Mouse (Mus musculus): ENCODE measurements around the gene Bmx.

The Bmx gene

DNA sequence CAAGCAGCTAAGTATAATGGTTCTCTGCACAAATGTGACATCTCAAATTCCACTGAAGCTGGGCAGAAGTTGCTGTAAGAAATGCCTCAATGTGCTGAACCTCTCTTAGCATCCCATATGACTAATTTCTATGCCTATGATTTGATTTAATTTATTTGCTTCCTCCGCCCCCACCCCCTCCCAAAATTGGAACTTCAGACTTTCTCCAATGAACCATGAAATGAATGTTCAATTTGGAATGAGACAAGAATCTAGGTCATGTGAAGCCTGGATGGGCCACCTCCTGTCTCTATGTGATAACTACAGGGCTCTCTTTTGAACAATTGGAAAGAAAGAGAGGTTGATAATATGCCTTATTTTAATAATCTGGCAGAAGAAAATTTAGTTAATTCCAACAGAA lies 82.7 kb downstream of the Bmx start:
- no peak for DNase-seq (ENCODE audit: low spot score)

GRCm38 (mm10) chrX:164173880-164174279 lies 84.1 kb downstream of the Bmx start:
- no peak for DNase-seq (ENCODE audit: low spot score)

DNA sequence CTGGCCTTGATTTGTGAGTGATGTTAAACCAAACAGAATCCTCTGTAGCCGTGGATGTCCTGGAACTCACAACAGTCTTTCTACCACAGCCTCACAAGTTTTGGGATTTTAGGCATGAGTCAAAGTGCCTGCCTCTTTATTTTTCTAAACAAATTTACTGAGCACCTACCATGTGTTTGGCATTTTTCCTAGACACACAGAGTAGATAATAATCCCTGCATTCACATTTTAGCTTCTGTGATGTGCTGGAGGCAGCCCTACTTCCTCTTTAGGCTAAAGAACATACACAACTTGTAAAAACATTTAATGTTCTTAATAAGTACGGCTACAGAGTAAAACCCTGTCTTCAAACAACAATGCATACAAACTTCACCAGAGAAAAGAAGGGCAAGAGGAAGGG lies 87.0 kb downstream of the Bmx start:
- no peak for DNase-seq (ENCODE audit: low spot score)

GRCm38 (mm10) chrX:164164681-164165080 lies 93.3 kb downstream of the Bmx start:
- DNase-seq (ENCODE audit: low spot score) = no peak

DNA sequence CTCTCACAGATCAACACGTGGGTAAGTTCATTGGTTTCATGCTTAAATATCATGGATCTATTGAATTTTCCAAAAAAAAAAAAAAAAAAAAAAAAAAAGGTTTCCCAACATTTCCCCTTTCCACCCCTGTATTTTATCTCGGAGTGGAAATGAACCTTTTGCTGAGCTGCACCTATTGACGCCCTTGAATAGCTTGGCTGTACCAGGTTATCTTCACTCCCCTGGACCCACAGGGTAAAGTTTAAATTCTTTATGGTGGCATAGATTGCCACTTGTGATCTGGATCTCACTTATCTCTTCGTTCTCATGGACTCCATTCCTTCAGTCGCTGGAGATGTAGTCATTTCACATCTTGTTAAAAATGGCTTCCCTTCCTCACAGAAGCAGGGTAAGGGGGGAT lies 103.4 kb downstream of the Bmx start:
- no peak for DNase-seq (ENCODE audit: low spot score)

- no peak for DNase-seq (ENCODE audit: low spot score)
Measured at GRCm38 (mm10) chrX:164153606-164154005, 104.4 kb downstream of the Bmx start.

DNA sequence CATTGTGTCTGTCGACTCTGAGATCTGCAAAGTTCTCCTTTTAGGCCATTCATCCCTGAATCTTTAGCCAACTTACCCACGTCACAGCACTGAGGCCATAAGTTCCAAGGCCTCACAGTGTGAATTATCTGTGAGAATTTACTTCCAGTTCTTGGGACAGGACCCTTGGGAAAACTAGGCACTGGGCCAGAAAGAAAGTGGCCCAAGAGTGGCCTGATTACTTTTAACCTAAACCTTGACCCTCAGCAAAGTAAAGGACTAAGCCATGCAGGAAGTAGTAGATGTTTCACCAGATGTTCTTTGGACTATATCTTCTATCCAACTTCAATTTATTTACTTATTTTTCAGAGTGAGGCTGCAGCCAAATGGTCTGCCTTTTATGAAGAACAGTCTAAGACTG lies 105.3 kb downstream of the Bmx start:
- peak; percentile 4 for DNase-seq (ENCODE audit: low spot score)

GRCm38 (mm10) chrX:164145463-164146250 lies 112.3 kb downstream of the Bmx start:
- DNase-seq (ENCODE audit: low spot score) = no peak
